Mouse (Mus musculus): Measurements from ENCODE around the gene Cks1brt.
"Not testable (repeated sequence)": the region's sequence is repeated elsewhere in the genome, so short reads cannot be mapped to it uniquely, and the experiment has no call there.

Cks1brt gene

DNA sequence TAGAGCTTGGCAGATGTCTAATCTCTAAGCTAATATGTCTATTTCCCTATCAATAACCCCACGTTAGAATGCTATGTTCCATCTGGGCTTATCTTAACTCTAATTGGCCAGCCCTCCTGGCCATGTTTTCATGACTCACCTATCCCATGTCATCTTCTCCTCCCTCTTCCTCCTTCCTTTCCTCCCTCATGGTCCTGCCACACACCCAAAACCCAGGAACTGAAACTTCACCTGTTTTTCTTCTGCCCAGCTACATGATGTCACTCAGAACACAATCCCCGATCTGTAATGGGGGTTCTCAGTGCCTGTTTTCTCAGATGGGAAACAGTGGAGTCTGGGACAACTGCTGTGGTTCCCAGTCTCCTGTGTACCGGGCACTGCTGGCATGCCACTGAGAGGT, at the start of gene Cks1brt:
Gene Cks1brt, plus strand, starts transcription at position 301 of the 400 bp plus-strand sequence.
- DNase-seq: no peak

DNA sequence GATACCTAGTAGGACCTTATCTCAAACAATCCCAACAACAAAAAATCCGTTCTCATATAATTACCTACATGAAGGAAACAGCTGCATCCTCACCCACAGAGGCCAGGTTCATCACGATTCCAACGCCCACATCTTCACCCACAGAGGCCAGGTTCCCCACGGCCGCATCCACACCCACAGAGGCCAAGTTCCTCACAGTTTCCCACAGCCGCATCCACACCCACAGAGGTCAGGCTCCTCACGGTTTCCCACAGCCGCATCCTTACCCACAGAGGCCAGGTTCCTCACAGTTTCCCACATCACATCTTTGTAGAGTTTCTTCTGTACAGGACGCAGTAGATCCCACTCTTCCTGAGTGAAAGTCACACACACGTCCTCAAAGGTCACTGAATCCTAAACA, 38.5 kb upstream of the Cks1brt start:
- no peak for DNase-seq

DNA sequence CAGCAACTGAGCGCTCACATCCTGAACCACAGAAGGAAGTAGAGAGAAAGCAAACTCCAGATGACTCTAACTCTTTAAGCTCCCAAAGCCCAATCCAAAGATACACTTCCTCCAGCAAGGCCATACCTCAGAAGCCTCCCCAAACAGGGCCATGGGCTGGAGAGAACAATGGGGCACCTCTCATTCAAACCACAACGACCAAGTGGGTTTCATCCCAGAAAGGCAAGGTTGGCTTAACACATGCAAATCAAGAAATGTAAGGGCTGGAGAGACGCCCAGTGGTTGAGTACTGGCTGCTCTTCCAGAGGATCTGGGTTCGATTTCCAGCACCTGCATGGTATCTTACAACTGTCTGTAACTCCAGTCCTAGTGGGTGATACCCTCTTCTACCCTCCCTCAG, 36.2 kb upstream of the Cks1brt start:
- DNase-seq: no peak

DNA sequence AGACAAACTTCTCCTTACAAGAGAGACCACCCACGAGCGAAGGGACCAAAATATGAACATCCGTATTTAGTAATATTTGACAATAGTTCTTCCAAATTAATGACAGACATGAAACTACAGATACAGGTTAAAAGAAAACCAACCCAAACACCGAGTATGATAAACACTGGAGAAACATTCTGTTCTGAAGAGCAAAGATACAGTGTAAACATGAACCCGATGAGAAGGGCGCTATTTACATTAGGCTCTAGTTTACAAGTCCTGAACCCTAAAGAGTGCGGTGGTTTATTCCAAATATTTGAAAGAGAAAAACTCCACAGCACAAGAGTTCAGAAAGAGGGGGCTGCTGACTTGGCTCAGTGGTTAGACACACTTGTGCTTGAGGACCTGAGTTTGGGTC, 34.7 kb upstream of the Cks1brt start:
- DNase-seq: no peak

DNA sequence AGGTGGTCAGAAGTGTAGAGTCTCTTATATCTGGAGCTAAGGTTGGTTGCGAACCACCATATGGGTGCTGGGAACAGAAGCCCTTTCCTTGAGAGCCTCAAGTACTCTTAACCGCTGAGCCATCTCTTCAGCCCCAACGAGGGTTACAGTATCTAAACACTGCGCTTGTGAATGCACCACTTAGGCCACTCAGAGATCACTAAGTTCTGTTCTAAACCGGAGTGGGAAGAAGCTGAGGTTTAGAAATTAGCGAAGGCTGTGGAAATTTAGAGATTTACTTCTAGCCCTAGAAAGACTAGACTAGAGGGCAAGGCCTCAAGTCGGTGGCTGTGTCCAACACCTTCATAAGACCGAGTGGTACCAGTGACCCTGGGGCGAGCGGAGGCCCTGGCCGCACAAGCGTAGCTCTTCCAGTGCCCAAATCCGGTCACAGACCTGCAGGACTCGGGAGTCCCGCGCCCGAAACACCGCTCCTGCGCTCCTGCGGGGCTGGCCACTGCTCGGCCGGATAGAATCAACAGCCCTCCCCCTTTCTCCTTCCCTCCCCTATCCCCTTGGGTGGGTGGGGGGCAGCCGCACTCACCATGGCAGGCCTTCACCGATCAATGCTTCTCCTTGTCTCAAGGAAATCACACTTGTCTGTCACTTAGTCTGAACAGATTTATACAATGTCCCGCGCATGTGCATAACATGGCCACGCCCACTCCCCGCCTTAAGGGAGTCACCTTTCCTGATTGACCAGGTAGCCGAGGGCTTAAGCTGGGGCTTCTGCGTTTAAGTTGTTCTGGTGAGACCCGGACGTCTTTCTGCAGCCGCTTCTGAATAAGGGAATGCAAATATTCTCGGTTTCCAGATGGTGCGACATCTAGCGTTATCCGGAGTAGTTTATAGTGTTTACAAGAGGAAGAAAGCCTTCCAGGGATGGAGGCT, 32.4 kb upstream of the Cks1brt start:
- DNase-seq: peak; percentile 95

DNA sequence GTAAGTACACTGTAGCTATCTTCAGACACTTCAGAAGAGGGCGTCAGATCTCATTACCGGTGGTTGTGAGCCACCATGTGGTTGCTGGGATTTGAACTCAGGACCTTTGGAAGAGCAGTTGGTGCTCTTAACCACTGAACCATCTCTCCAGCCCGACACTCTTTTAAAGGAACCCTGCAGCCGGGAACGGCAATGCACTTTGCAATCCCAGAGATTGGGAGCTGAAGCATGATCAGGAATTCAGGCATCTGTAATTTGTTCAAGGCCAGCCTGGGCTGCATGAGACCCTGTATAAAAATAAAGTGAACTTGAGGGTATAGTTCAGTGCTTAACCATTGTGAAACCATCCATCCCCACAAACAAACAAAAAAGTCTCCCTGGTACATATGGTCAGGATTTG, 31.5 kb upstream of the Cks1brt start:
- DNase-seq: not testable (repeated sequence)

DNA sequence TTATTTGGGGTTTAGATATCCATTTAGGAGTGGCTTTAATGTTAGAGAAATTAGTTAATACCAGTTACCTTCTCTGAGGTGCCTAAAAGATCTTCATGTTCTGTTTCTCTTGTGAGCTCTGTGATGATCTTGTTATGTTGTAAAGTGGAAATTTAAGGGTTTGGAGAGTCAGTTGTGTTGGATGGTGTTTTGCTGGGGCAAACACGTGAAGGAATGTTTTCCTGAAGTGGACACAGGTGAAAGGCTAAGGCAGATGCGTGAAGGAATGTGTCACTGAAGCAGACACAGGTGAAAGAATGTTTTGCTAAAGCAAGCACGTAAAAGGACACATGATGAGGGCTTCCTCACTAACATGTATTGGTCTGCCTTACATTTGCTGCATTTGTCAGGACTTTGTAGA, 28.7 kb upstream of the Cks1brt start, which contains the start of gene Zfp791:
Gene Zfp791, minus strand, starts transcription at position 101 of the 400 bp plus-strand sequence.
- DNase-seq: no peak

DNA sequence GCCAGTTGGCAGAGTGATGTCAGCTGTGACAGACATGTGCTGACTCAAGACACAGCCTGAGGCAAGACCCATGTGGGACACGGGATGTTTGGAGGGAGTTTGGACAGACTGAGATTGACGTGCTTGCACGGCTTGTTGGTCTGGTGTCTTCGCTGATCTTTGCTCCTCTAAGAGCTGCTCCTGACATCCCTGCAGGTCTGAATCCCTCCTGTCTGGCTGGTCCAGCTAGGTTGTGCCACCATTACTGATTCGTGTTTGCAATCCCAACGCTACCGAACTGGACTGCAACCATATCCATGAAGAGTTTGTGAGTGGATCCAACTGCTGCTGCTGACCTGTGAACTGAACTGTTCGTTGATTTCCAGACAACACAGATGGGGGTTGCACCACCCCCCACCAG, 28.0 kb upstream of the Cks1brt start:
- no peak for DNase-seq

DNA sequence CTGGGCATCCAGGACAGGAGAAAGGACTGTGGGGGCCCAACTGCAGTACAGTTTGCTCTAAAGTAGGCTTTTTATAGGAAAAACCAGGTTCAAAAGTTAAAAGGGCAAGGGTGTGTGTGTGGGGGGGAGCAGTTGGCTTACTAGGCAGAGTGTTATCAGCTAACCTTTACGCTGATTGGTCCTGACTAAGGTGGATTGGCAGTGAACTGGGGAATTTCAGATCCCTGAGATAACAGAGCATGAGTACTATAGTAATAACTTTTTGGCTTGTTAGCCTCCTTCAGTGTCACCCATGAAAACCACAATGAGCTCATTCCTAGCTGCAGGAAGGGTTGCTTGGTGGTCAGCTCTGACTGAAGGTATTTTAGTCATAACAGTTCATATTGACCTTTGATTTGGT, 19.4 kb upstream of the Cks1brt start:
- DNase-seq: no peak

DNA sequence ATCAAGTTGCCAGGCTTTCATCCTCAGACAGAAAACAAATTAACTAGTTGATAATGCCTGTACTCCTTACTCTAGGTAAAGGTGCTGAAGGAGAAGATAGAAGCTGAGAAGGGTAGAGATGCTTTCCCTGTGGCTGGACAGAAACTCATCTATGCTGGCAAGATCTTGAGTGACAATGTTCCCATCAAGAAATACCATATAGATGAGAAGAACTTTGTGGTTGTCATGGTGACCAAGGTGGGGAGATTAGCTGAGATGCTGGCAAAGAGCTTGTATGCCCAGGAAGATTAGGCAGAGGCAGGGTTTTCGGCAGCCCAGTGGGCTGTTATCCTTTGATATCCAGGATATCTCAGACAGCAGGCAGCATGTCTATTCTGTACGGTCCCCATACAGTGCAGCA, 16.0 kb upstream of the Cks1brt start:
- not testable (repeated sequence) for DNase-seq

DNA sequence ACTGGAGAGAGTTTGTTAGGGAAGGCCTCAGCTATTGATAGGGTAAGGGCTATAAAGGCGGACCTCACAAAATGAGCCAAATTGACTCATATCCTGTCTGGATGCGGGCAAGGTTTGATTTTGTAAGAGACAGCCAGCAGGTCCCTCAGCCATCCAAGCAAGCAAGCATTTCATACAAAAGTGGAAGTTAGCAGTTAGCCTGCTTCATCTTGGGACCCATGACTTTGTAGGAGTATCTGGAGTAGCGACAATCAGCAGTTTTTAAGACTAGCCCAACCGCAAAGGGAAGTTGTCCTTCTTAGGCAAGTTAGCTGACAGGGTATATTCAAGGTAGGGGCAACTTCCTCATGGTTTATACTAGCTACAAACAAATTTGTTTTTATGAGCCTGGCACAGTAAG, 9.2 kb upstream of the Cks1brt start:
- DNase-seq: no peak

DNA sequence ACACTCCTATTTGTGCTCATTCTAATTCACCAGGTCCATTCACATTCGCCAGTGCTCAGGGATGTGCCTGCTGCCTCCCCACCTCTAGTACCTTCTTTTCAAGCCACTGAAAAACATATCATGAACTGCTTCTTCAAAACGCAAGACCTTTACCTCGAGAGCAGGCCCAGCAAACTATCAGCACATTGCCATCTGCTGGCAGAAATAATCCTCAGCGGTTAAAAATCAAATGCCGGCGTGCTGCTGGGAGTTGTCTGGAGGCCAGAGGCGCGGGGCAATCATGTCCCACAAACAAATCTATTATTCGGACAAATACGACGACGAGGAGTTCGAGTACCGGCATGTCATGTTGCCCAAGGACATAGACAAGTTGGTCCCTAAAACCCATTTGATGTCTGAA, 19.6 kb downstream of the Cks1brt start:
- peak; percentile 48 for DNase-seq

DNA sequence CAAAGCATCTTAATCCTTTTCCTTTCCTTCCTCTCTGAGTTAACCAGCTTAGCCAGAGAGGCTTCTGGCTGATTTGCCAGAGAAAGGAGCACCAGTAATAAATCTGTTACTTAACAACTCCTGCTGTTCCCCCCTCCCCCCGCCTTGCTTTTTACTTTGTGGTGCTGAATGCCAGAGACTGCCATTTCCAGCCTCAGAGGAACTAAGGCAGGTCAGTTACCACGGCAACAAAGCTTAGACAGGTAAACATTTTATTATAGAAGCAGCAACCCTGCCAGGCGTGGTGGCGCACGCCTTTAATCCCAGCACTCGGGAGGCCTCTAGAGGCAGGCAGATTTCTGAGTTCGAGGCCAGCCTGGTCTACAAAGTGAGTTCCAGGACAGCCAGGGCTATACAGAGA, 24.2 kb downstream of the Cks1brt start:
- DNase-seq: no peak

DNA sequence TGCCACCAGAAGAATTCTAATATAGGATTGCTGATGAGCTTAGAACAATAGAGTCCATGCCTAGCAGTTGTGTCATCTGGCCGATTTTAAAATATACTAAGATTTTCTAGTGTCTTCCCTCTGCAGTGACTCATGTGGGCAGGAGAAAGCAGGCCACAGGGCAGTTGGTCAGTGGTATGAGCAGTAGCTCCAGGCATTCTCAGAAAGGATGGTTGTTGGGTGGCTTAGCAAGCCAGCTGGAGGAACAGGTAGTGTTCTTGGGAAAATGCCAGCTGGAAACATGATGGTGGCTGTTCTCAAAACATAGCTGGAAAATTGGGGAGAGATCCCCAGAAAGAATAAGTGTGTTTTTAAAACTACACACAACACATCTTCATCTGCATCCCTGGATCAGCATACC, 40.6 kb downstream of the Cks1brt start:
- no peak for DNase-seq

DNA sequence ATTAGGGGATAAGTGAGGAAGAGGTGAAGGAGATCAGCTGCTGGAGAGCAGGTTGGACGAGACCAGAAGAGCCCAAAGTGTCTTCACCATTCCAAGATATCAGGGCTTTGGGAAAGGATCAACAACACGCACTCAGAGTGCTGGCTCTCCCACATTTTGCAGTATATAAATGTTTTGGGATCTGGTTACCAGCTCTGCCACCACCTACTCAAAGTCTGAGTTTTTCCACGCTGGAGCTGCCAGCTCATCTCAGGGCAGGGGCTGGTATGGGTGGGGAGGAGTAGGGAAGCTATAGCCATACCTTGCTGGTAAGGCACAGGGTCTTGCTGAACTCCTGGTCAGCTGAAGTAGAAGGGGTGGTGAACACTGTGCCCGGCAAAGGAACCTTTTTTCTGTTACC, 68.5 kb downstream of the Cks1brt start:
- no peak for DNase-seq

DNA sequence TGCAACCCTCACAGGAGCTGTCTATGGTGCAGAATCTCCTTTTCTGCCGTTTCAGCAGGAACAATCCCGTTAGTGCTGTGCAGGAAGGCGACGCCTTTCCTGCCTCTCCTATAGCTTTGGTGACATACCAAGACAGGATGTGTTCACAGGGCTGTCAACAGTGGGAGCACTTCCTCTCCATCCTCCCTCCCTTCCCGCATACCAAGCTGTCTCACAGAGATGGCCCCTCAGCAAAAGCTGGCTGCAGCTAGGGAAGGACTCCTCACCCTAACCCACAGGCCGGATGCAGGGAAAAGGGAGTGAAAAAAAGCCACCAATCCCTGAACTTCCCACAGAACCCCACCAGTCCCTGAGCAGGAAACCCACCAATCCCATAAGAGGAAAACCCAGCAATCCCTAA, 69.3 kb downstream of the Cks1brt start:
- no peak for DNase-seq

Measured in kidney, adult 11 months (tissue).